Mouse (Mus musculus) hindbrain, embryonic 10.5 days (tissue): ENCODE results near the gene Prex1. TPM values are rescaled to one million over a fixed set of nuclear protein-coding genes. Genes with fewer than 3 reads are reported as not detected.
"Not testable (repeated sequence)": the region's sequence is repeated elsewhere in the genome, so short reads cannot be mapped to it uniquely, and the experiment has no call there.

Experiments used
- DNase-seq: peaks from one replicate; pipeline ENCODE4 v3.0.0-alpha.2; 2017; ENCODE audit warnings: low spot score
- H3K27ac ChIP-seq: fragments of 300-500 bp; sonication (generic); 2 replicates; pipeline ENCODE4 v1.5.1; 2016; ENCODE audit warnings: mild to moderate bottlenecking, moderate library complexity
- H3K27me3 ChIP-seq: fragments of 300-500 bp; sonication (generic); 2 replicates; pipeline ENCODE4 v1.6.1; 2016; ENCODE audit warnings: mild to moderate bottlenecking; ENCODE audit not compliant: poor library complexity, insufficient read depth, severe bottlenecking
- H3K36me3 ChIP-seq: fragments of 300-500 bp; sonication (generic); 2 replicates; pipeline ENCODE4 v1.6.1; 2016; ENCODE audit warnings: mild to moderate bottlenecking, moderate library complexity
- H3K4me1 ChIP-seq: fragments of 300-500 bp; sonication (generic); replicated peaks from 2 replicates; pipeline ENCODE4 v1.6.1; 2016; ENCODE audit warnings: mild to moderate bottlenecking
- H3K4me3 ChIP-seq: fragments of 300-500 bp; sonication (generic); 2 replicates; pipeline ENCODE4 v1.5.1; 2016; ENCODE audit warnings: mild to moderate bottlenecking, moderate library complexity
- H3K9me3 ChIP-seq: fragments of 300-500 bp; sonication (generic); 2 replicates; pipeline ENCODE4 v1.6.1; 2016; ENCODE audit warnings: mild to moderate bottlenecking, moderate library complexity
- WGBS: fragments of 180-500 bp; shearing (Covaris S2); methylation state at CpG from one replicate; pipeline ENCODE4 v1.1.7; 2016; 5-methylcytosine and 5-hydroxymethylcytosine counted together
- polyA plus RNA-seq: library from polyadenylated mRNA; unstranded; fragments of >200 nt; fragmentation: Nextera tagmentation; extraction: Ambion mirVana; gene quantifications from 2 replicates; pipeline ENCODE4 v1.2.1, GENCODE M21; 2016

The Prex1 gene
- polyA plus RNA-seq, 1 experiment from 2014 or later = 36.8 TPM

DNA sequence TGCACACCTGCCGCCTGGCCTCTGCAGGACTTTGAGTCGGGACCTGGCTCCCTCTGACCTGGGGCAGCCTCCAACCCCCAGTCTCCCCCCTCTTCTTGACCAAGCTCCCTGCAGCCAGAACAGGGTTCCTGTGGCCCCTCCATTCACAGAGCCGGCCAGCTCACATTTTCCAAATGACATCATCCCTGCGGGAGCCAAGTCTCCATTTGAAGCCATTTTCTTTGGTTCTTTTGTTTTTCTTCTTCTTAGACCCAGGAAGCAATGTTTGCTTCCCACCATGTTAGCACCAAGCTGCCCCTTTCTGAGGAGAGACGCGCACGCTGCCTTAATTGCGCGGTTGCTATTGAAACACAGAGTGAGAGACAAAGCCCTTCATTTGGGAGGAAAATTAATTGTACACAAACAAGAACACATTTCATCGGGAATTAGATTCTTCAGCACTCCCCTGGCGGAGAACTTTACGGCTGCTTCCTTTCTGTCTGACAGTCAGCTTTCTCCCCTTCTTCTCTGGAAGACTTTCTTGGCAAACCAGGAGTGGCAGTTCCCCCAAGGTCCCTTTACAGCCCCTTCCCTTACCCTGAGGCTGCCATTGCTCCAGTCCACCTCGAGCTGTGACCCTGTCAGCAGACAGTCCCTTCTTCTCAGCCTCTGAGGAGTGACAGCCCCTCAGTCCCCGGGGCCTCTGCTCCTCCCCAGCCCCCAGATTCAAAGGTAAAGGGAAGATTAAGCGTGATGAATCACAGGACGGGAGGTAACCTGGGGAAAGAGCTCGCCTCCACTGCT, 196.0 kb downstream of the Prex1 start:
- DNase-seq = peak; percentile 57
- not testable (repeated sequence) for H3K9me3 ChIP-seq, H3K36me3 ChIP-seq
- Histone ChIP-seq H3K27me3 (peaks cover 78% of the 10 kb centered on the region), H3K27ac (peak overlapping the region; percentile 84), H3K4me1 (peaks cover 47% of the 10 kb centered on the region), H3K4me3 (peak overlapping the region; percentile 26)
- 7% methylated on average over 16 of the region's 17 CpGs for WGBS

DNA sequence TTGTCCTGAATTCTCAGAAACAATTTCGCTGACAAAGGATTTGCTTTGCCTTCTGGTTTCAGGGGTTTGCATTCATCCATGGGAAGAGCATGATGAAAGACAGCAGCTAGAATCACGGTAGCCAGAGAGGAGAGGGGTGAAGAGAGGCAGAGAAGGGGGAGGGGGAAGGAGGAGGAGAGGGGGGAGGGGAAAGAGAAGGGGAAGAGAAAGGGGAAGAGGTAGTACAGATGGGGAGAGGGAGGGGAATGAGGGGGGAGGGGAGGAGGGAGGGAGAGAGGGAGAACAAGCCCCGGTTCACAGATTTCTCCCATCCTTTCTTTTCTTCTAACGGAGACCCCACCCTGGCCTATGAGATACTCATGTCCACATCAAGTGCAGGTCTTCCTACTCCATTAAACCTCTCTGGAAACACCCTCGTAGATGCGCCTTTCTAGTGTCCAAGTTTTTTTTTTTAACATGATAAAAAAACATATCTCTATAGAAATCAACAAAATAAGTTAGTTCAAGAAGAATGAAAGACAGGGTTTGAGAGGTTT, 196.7 kb downstream of the Prex1 start:
- H3K4me3 ChIP-seq = peak overlapping the region; percentile 26; the same call in 1 of the 2 replicates
- peaks cover 74% of the 10 kb centered on the region for H3K27me3 ChIP-seq
- H3K27ac ChIP-seq = peak overlapping the region; percentile 84
- no peak for DNase-seq
- no peaks in the 10 kb centered on the region for H3K9me3 ChIP-seq
- no peaks in the 10 kb centered on the region for H3K36me3 ChIP-seq
- WGBS = 29% methylated on average over 6 of the region's 6 CpGs
- peaks cover 46% of the 10 kb centered on the region for H3K4me1 ChIP-seq

Other genes with a start within 250 kb of the Prex1 start
- 11.0 and 12.8 TPM in 2 replicates for gene Trp53rkb, start 78.7 kb upstream of the Prex1 start, polyA plus RNA-seq
- 4.9 and 5.2 TPM in 2 replicates for gene Arfgef2, start 91.8 kb upstream of the Prex1 start, polyA plus RNA-seq
- 165 and 190 TPM in 2 replicates for gene Cse1l, start 192.2 kb upstream of the Prex1 start, polyA plus RNA-seq